ENCODE assay signal across 31 mouse cellular contexts in the genomic region with DNA sequence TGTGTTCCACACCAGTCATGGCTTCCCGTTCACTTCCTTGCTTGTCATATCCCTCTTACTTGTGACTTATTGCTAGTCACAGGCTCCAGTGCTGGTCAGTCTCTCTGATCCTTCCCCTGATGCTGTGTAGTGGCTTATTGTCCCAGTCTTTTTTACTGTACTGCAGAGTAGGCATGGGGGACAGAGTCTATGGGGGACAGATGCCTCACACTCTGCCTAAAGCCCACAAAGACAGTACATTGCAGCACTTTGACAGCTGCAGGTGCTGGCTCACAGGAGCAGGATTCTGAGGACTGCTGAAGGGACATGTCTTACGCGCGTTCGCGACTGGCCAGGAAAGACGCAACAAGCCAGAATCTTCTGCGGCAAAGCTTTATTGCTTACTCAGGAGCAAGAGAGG.
"Had no signal": no experiment of that assay in that cellular context is flagged by ENCODE, and none has a peak within 500 bp of the region (broad histone marks: within the 10 kb centered on the region; RNA-seq: fewer than 3 reads in every experiment).

No protein-coding gene starts in this region.

- H3K4me1 ChIP-seq: limb, embryonic 12.5 days; limb, embryonic 15.5 days; liver, embryonic 12.5 days; liver, embryonic 13.5 days; liver, embryonic 15.5 days; lung, embryonic 15.5 days; megakaryocyte, embryonic 14.5 days; midbrain, embryonic 12.5 days had no signal

- H3K4me3 ChIP-seq: left cerebral cortex, adult 2 months; limb, embryonic 10.5 days; limb, embryonic 12.5 days; limb, embryonic 13.5 days; limb, embryonic 15.5 days; liver, embryonic 12.5 days; liver, embryonic 13.5 days; liver, embryonic 15.5 days; lung, embryonic 15.5 days; megakaryocyte, embryonic 14.5 days; midbrain, embryonic 12.5 days; midbrain, embryonic 13.5 days; midbrain, embryonic 15.5 days; myocyte; neural tube, embryonic 12.5 days had no signal

- H3K27ac ChIP-seq: left cerebral cortex, adult 2 months; limb, embryonic 10.5 days; limb, embryonic 12.5 days; limb, embryonic 13.5 days; limb, embryonic 15.5 days; liver, embryonic 12.5 days; liver, embryonic 13.5 days; liver, embryonic 14.5 days; liver, embryonic 15.5 days; lung, embryonic 15.5 days; macrophage; midbrain, embryonic 12.5 days; midbrain, embryonic 13.5 days; midbrain, embryonic 15.5 days; neural tube, embryonic 12.5 days had no signal

- H3K27me3 ChIP-seq: limb, embryonic 12.5 days; limb, embryonic 13.5 days; limb, embryonic 15.5 days; liver, embryonic 12.5 days; liver, embryonic 13.5 days; liver, embryonic 15.5 days; lung, embryonic 15.5 days; midbrain, embryonic 12.5 days; midbrain, embryonic 13.5 days; midbrain, embryonic 15.5 days; neural tube, embryonic 12.5 days had no signal

- DNase-seq: left cerebral cortex, postnatal 4 days; liver; liver, embryonic 13.5 days; liver, postnatal 0 days; lung, adult 18-20 months; lung, adult 2 months; lung, embryonic 14.5 days; lung, postnatal 10 days; lung, postnatal 14 days; lung, postnatal 36 days; lung, postnatal 4 days; midbrain, embryonic 14.5 days had no signal

- H3K9ac ChIP-seq: limb, embryonic 12.5 days; limb, embryonic 13.5 days; limb, embryonic 15.5 days; liver, embryonic 12.5 days; liver, embryonic 13.5 days; liver, embryonic 14.5 days; liver, embryonic 15.5 days; liver, postnatal 0 days; lung, embryonic 14.5 days; lung, embryonic 15.5 days; midbrain, embryonic 12.5 days; midbrain, embryonic 13.5 days; midbrain, embryonic 15.5 days; neural tube, embryonic 12.5 days had no signal

- ATAC-seq: liver, embryonic 12.5 days; liver, postnatal 0 days; lung, postnatal 0 days; midbrain, embryonic 13.5 days; midbrain, embryonic 15.5 days; midbrain, embryonic 16.5 days had no signal

- H3K36me3 ChIP-seq: limb, embryonic 10.5 days; limb, embryonic 12.5 days; limb, embryonic 13.5 days; limb, embryonic 15.5 days; liver, embryonic 12.5 days; liver, embryonic 13.5 days; liver, embryonic 15.5 days; lung, embryonic 15.5 days; midbrain, embryonic 12.5 days; midbrain, embryonic 13.5 days; midbrain, embryonic 15.5 days; neural tube, embryonic 12.5 days had no signal

- H3K9me3 ChIP-seq: limb, embryonic 10.5 days; limb, embryonic 12.5 days; limb, embryonic 13.5 days; limb, embryonic 15.5 days; liver, embryonic 12.5 days; liver, embryonic 13.5 days; liver, embryonic 15.5 days; lung, embryonic 15.5 days; megakaryocyte, embryonic 14.5 days; midbrain, embryonic 12.5 days; midbrain, embryonic 13.5 days; midbrain, embryonic 15.5 days; neural tube, embryonic 12.5 days had no signal

- H3K4me2 ChIP-seq: limb, embryonic 12.5 days; limb, embryonic 13.5 days; limb, embryonic 15.5 days; liver, embryonic 11.5 days; liver, embryonic 12.5 days; liver, embryonic 13.5 days; liver, embryonic 15.5 days; lung, embryonic 14.5 days; lung, embryonic 15.5 days; midbrain, embryonic 12.5 days; midbrain, embryonic 13.5 days; midbrain, embryonic 15.5 days; neural tube, embryonic 12.5 days had no signal
